Mouse (Mus musculus) lung, embryonic 14.5 days (tissue): Measurements from ENCODE around the gene Tbx4. TPM values are rescaled to one million over a fixed set of nuclear protein-coding genes. Genes with fewer than 3 reads are reported as not detected.

Experiments
- ATAC-seq: fragments of 200-750 bp; cut with Nextera tagmentation; 2 replicates; pipeline ENCODE4 v1.8.0; 2017; ENCODE audit warnings: mild to moderate bottlenecking, moderate TSS enrichment, moderate library complexity; ENCODE audit not compliant: insufficient read depth
- DNase-seq: peaks from one replicate; pipeline ENCODE4 v3.0.0-alpha.2; 2015
- H3K27ac ChIP-seq: fragments of 300-500 bp; sonication (generic); 2 replicates; pipeline ENCODE4 v1.5.1; 2014; ENCODE audit warnings: low read depth, mild to moderate bottlenecking, moderate library complexity
- H3K27me3 ChIP-seq: fragments of 300-500 bp; sonication (generic); 2 replicates; pipeline ENCODE4 v1.6.1; 2014; ENCODE audit warnings: low read length, control low read depth; ENCODE audit not compliant: insufficient read depth
- H3K36me3 ChIP-seq: fragments of 300-500 bp; sonication (generic); 2 replicates; pipeline ENCODE4 v1.6.1; 2014; ENCODE audit warnings: control low read depth; ENCODE audit not compliant: insufficient read depth
- H3K4me1 ChIP-seq: fragments of 300-500 bp; sonication (generic); 2 replicates; pipeline ENCODE4 v1.6.1; 2014; ENCODE audit warnings: antibody characterized with exemption, control low read depth; ENCODE audit not compliant: insufficient read depth
- H3K4me2 ChIP-seq: fragments of 300-500 bp; sonication (generic); 2 replicates; pipeline ENCODE4 v1.6.1; 2014; ENCODE audit warnings: mild to moderate bottlenecking
- H3K4me3 ChIP-seq: fragments of 300-500 bp; sonication (generic); 2 replicates; pipeline ENCODE4 v1.5.1; 2014; ENCODE audit warnings: low read depth, low read length
- H3K9ac ChIP-seq: fragments of 300-500 bp; sonication (generic); 2 replicates; pipeline ENCODE4 v1.6.1; 2014
- H3K9me3 ChIP-seq: fragments of 300-500 bp; sonication (generic); 2 replicates; pipeline ENCODE4 v1.6.1; 2016; ENCODE audit warnings: low read depth, low read length, control low read depth
- CTCF ChIP-seq: IDR thresholded peaks from 2 replicates; pipeline ENCODE4 v1.5.1; 2016; ENCODE audit warnings: antibody characterized with exemption, low read depth
- WGBS: fragments of 180-500 bp; shearing (Covaris S2); extraction: QIAGEN DNeasy Blood & Tissue Kit; methylation state at CpG from one replicate; pipeline ENCODE4 v1.1.7; 2014; 5-methylcytosine and 5-hydroxymethylcytosine counted together
- polyA plus RNA-seq: library from polyadenylated mRNA; unstranded; fragments of >200 nt; fragmentation: Nextera tagmentation; extraction: Ambion mirVana; gene quantifications from 2 replicates; pipeline ENCODE4 v1.2.1, GENCODE M21; 2014

Gene Tbx4
- polyA plus RNA-seq, 1 experiment from 2014 or later: 73.4 TPM

GRCm38 (mm10) chr11:85850758-85851157 lies 35.5 kb upstream of the Tbx4 start:
- Histone ChIP-seq H3K4me3 (no peak overlapping the region), H3K9ac (no peak overlapping the region), H3K4me2 (no peak overlapping the region), H3K36me3 (no peaks in the 10 kb centered on the region), H3K27ac (no peak overlapping the region), H3K27me3 (no peaks in the 10 kb centered on the region), H3K4me1 (no peaks in the 10 kb centered on the region), H3K9me3 (no peaks in the 10 kb centered on the region)
- ATAC-seq (no peak), DNase-seq (peak; percentile 65)
- TF ChIP-seq CTCF: peak; percentile 53
- 40% methylated on average over 6 of the region's 6 CpGs for whole genome bisulfite sequencing

- H3K4me3 ChIP-seq: no peak overlapping the region
- no peaks in the 10 kb centered on the region for H3K4me1 ChIP-seq
- H3K9me3 ChIP-seq: no peaks in the 10 kb centered on the region
- H3K4me2 ChIP-seq: no peak overlapping the region
- DNase-seq: no peak
- H3K27ac ChIP-seq: no peak overlapping the region
- TF ChIP-seq CTCF: no peak
- 36% methylated on average over 6 of the region's 6 CpGs for WGBS
- H3K36me3 ChIP-seq: no peaks in the 10 kb centered on the region
- no peaks in the 10 kb centered on the region for H3K27me3 ChIP-seq
- no peak for ATAC-seq
- H3K9ac ChIP-seq: no peak overlapping the region
Measured at GRCm38 (mm10) chr11:85857997-85858698, 28.1 kb upstream of the Tbx4 start.

GRCm38 (mm10) chr11:85864363-85864762 lies 21.9 kb upstream of the Tbx4 start:
- WGBS: 34% methylated on average over 7 of the region's 7 CpGs
- peak; percentile 63 for DNase-seq
- no peaks in the 10 kb centered on the region for H3K36me3 ChIP-seq

GRCm38 (mm10) chr11:85876059-85876788 lies 10.0 kb upstream of the Tbx4 start:
- DNase-seq (no peak), ATAC-seq (no peak)
- H3K4me3 ChIP-seq: no peak overlapping the region
- no peaks in the 10 kb centered on the region for H3K27me3 ChIP-seq
- H3K36me3 ChIP-seq: no peaks in the 10 kb centered on the region
- TF ChIP-seq CTCF: no peak
- no peak overlapping the region for H3K9ac ChIP-seq
- no peak overlapping the region for H3K4me2 ChIP-seq
- no peaks in the 10 kb centered on the region for H3K9me3 ChIP-seq
- 62% methylated on average over 24 of the region's 24 CpGs for WGBS
- H3K27ac ChIP-seq: no peak overlapping the region
- H3K4me1 ChIP-seq: no peaks in the 10 kb centered on the region

More at GRCm38 (mm10) chr11:85864363-85864762, 21.9 kb upstream of the Tbx4 start:
- no peak for ATAC-seq
- Histone ChIP-seq H3K4me1 (no peaks in the 10 kb centered on the region), H3K9ac (no peak overlapping the region), H3K9me3 (no peaks in the 10 kb centered on the region), H3K4me3 (no peak overlapping the region), H3K27me3 (no peaks in the 10 kb centered on the region), H3K27ac (no peak overlapping the region), H3K4me2 (no peak overlapping the region)
- TF ChIP-seq CTCF: peak; percentile 59

- H3K4me1 ChIP-seq: peaks cover 4% of the 10 kb centered on the region; the same call in 1 of the 2 replicates
- H3K36me3 ChIP-seq: no peaks in the 10 kb centered on the region
- no peak for ATAC-seq
- H3K9me3 ChIP-seq: no peaks in the 10 kb centered on the region
- WGBS: 49% methylated on average over 4 of the region's 4 CpGs
- peaks cover 30% of the 10 kb centered on the region for H3K27me3 ChIP-seq
- H3K27ac ChIP-seq: no peak overlapping the region
- DNase-seq: no peak
- H3K4me2 ChIP-seq: no peak overlapping the region
- TF ChIP-seq CTCF: no peak
- no peak overlapping the region for H3K9ac ChIP-seq
- H3K4me3 ChIP-seq: no peak overlapping the region
Measured at GRCm38 (mm10) chr11:85884498-85884897, 1.7 kb upstream of the Tbx4 start.

- Histone ChIP-seq H3K9ac (peak overlapping the region; percentile 98), H3K9me3 (no peaks in the 10 kb centered on the region), H3K36me3 (peaks cover 14% of the 10 kb centered on the region), H3K4me1 (peaks cover 4% of the 10 kb centered on the region; the same call in 1 of the 2 replicates), H3K4me2 (peak overlapping the region; percentile 61), H3K4me3 (peak overlapping the region; percentile 67), H3K27ac (peak overlapping the region; percentile 94), H3K27me3 (peaks cover 45% of the 10 kb centered on the region)
- TF ChIP-seq CTCF: no peak
- DNase-seq (no peak), ATAC-seq (no peak)
- 1% methylated on average over 22 of the region's 22 CpGs for WGBS
Measured at GRCm38 (mm10) chr11:85886429-85886785, 185 bp downstream of the Tbx4 start.

- WGBS: 18% methylated on average over 6 of the region's 6 CpGs
- Histone ChIP-seq H3K9me3 (no peaks in the 10 kb centered on the region), H3K27me3 (peaks cover 51% of the 10 kb centered on the region), H3K4me2 (peak overlapping the region; percentile 81), H3K4me3 (peak overlapping the region; percentile 67), H3K4me1 (peaks cover 4% of the 10 kb centered on the region; the same call in 1 of the 2 replicates), H3K36me3 (peaks cover 15% of the 10 kb centered on the region), H3K9ac (peak overlapping the region; percentile 98), H3K27ac (peak overlapping the region; percentile 97)
- DNase-seq (peak; percentile 53), ATAC-seq (no peak)
- TF ChIP-seq CTCF: no peak
Measured at GRCm38 (mm10) chr11:85887273-85887672, 1.1 kb downstream of the Tbx4 start.
